In genomic region chr3:49636676-49637075, GRCm38 (mm10) we compare ENCODE assay signal across 23 mouse cellular contexts.
DNase-seq lines count a peak whose midpoint lies in the region; ATAC-seq lines count a peak whose summit lies in the region.
"Had no signal": no experiment of that assay in that cellular context is flagged by ENCODE, and none has a peak within 500 bp of the region (broad histone marks: within the 10 kb centered on the region; RNA-seq: fewer than 3 reads in every experiment).

No protein-coding gene starts in this region.

- ATAC-seq in neural tube, embryonic 11.5 days (ENCODE audit: insufficient read depth, low FRiP score, low TSS enrichment), result no peak
- no peak for ATAC-seq in erythroblast, adult 5-6 weeks (replicated peaks; ENCODE audit: low FRiP score, poor library complexity, severe bottlenecking)
- ATAC-seq: CD4-positive, CD25-positive, alpha-beta regulatory T cell, adult 4 months; forebrain, embryonic 14.5 days; hindbrain, postnatal 0 days had no signal

- H3K36me3 ChIP-seq in embryonic facial prominence, embryonic 10.5 days (replicated peaks), result no peaks in the 10 kb centered on the region
- H3K36me3 ChIP-seq in limb, embryonic 10.5 days, result no peaks in the 10 kb centered on the region
- H3K36me3 ChIP-seq in neural tube, embryonic 11.5 days (ENCODE audit: control insufficient read depth, insufficient read depth, low read length), result no peaks in the 10 kb centered on the region
- H3K36me3 ChIP-seq: embryonic facial prominence, embryonic 13.5 days; forebrain, embryonic 10.5 days; G1E; heart, embryonic 13.5 days; hindbrain, embryonic 13.5 days had no signal

- no peak overlapping the region for H3K4me2 ChIP-seq in neural tube, embryonic 11.5 days (ENCODE audit: low read depth)
- H3K4me2 ChIP-seq: embryonic facial prominence, embryonic 13.5 days; heart, embryonic 13.5 days; hindbrain, embryonic 13.5 days had no signal

- H3K9ac ChIP-seq in neural tube, embryonic 11.5 days (ENCODE audit: low read length), result no peak overlapping the region
- H3K9ac ChIP-seq: embryonic facial prominence, embryonic 13.5 days; heart, embryonic 13.5 days; hindbrain, embryonic 13.5 days had no signal

- H3K4me3 ChIP-seq in embryonic facial prominence, embryonic 10.5 days, result no peak overlapping the region
- H3K4me3 ChIP-seq in limb, embryonic 10.5 days, result no peak overlapping the region
- no peak overlapping the region for H3K4me3 ChIP-seq in neural tube, embryonic 11.5 days (ENCODE audit: low read depth, low read length)
- H3K4me3 ChIP-seq: embryonic facial prominence, embryonic 13.5 days; erythroblast, embryonic 14.5 days; forebrain, embryonic 10.5 days; heart, embryonic 13.5 days; hindbrain, embryonic 13.5 days had no signal

- DNase-seq in embryo, embryonic 10 days (ENCODE audit: low spot score), result peak; percentile 57
- DNase-seq in embryo, embryonic 9.5 days (ENCODE audit: extremely low spot score), result no peak
- DNase-seq in embryonic facial prominence, embryonic 10.5 days (ENCODE audit: low spot score), result peak; percentile 19
- peak; percentile 42 for DNase-seq in limb, embryonic 10.5 days (ENCODE audit: low spot score)
- peak; percentile 13 for DNase-seq in neural tube, embryonic 11.5 days (ENCODE audit: low spot score)
- no peak for DNase-seq in cerebellum, adult 9-11 months
- DNase-seq: adrenal gland, adult 8-10 months; adrenal gland, postnatal 36 days; B cell, adult 2 months; cerebellum, adult 2 months; cerebellum, postnatal 14 days; gastrocnemius, postnatal 36 days; heart, adult 11 months had no signal

- 28% methylated on average over 2 of the region's 2 CpGs for WGBS in embryonic facial prominence, embryonic 10.5 days
- 15% methylated on average over 2 of the region's 2 CpGs for WGBS in limb, embryonic 10.5 days
- 48% methylated on average over 2 of the region's 2 CpGs for WGBS in neural tube, embryonic 11.5 days

- H3K9me3 ChIP-seq in embryonic facial prominence, embryonic 10.5 days, result no peaks in the 10 kb centered on the region
- H3K9me3 ChIP-seq in limb, embryonic 10.5 days (replicated peaks), result no peaks in the 10 kb centered on the region
- no peaks in the 10 kb centered on the region for H3K9me3 ChIP-seq in neural tube, embryonic 11.5 days (ENCODE audit: control insufficient read depth, low read length)
- H3K9me3 ChIP-seq: embryonic facial prominence, embryonic 13.5 days; forebrain, embryonic 10.5 days; heart, embryonic 13.5 days; hindbrain, embryonic 13.5 days had no signal

- H3K4me1 ChIP-seq in embryonic facial prominence, embryonic 10.5 days, result peaks cover 5% of the 10 kb centered on the region
- H3K4me1 ChIP-seq in limb, embryonic 10.5 days, result peaks cover 10% of the 10 kb centered on the region
- no peaks in the 10 kb centered on the region for H3K4me1 ChIP-seq in neural tube, embryonic 11.5 days (ENCODE audit: control insufficient read depth, insufficient read depth, low read length)
- H3K4me1 ChIP-seq: embryonic facial prominence, embryonic 13.5 days; hindbrain, embryonic 13.5 days had no signal

- no peak overlapping the region for H3K27ac ChIP-seq in embryonic facial prominence, embryonic 10.5 days (replicated peaks)
- H3K27ac ChIP-seq in limb, embryonic 10.5 days, result no peak overlapping the region
- H3K27ac ChIP-seq in neural tube, embryonic 11.5 days (ENCODE audit: low read depth, low read length), result no peak overlapping the region
- H3K27ac ChIP-seq: embryonic facial prominence, embryonic 13.5 days; forebrain, embryonic 10.5 days; heart, embryonic 13.5 days; hindbrain, embryonic 13.5 days; hindbrain, postnatal 0 days had no signal

- no peaks in the 10 kb centered on the region for H3K27me3 ChIP-seq in embryonic facial prominence, embryonic 10.5 days (replicated peaks; ENCODE audit: low read depth, poor library complexity, severe bottlenecking)
- no peaks in the 10 kb centered on the region for H3K27me3 ChIP-seq in limb, embryonic 10.5 days (ENCODE audit: low read depth, poor library complexity, severe bottlenecking)
- no peaks in the 10 kb centered on the region for H3K27me3 ChIP-seq in neural tube, embryonic 11.5 days (ENCODE audit: control insufficient read depth, insufficient read depth, low read length)
- H3K27me3 ChIP-seq: embryonic facial prominence, embryonic 13.5 days; heart, embryonic 13.5 days; hindbrain, embryonic 13.5 days had no signal

Comparison
In these comparisons a context has a peak if more than half of its experiments do, and no peak if none do; other contexts are left out.
1. DNase-seq: peak in embryo, embryonic 10 days (single experiment), embryonic facial prominence, embryonic 10.5 days (single experiment), limb, embryonic 10.5 days (single experiment) and neural tube, embryonic 11.5 days (single experiment); none in embryo, embryonic 9.5 days (single experiment) and cerebellum, adult 9-11 months (single experiment).